Mouse (Mus musculus): ENCODE data around the gene Olfr57.
"Not testable (repeated sequence)": the region's sequence is repeated elsewhere in the genome, so short reads cannot be mapped to it uniquely, and the experiment has no call there.

Olfr57 gene

DNA sequence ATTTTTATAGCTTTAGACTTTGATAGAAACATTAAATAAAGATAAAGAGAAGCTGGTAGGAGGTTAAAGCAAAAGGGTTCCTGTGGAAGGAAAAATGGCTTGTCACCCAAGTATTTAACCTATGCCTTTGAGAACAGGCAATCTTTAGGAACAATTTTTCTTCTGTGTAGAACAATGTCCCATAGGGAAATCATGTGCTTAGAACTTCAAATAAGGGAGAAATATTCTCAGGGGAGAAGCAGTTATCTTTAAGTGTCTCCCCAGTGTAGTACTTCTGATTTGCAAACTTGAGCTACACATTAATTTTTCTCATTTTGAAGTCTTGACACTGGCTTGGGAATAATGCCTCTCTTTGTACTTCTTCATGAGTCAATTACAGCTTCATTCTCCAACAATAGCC, at the start of gene Olfr57:
TSS of gene Olfr57 (plus strand) at position 301 of the 400 bp plus-strand sequence.
- DNase-seq (ENCODE audit: low spot score), result no peak

DNA sequence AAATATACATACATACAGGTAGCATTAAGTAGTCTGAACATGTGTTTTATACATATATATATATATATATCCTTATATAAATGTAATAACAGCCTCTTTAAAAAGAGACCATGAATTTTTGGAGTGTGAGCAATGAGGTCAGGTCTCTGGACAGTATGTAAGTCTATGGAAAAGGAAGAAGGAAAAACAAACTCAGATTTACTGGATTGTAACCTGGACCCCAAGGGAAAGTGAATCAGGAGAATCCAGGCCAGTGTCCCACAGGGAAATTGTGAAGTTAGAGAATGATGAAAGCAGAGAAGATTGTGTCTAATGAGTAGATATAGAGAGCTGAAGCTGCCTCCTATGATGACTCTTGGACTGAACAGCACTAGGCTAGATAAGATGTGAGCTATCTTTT, 47.8 kb upstream of the Olfr57 start, which contains the start of gene Olfr1352:
TSS of gene Olfr1352 (plus strand) at position 301 of the 400 bp plus-strand sequence.
- no peak for DNase-seq (ENCODE audit: low spot score)

DNA sequence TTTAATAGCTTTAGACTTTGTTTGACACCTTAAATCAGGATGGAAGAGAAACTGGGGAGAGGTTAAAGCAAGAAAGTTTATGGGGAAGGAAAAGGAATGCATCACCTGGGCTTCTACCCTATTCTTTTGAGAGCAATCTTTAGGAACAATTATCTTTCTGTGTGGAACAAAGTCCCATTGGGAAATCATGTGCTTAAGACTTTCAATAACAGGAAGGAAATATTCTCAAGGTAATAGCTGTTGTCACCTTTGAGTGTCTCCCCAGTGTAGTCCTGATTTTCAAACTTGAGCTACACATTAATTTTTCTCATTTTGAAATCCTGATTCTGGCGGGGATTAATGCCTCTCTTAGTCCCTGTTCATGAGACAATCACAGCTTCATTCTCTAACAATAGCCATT, 16.4 kb upstream of the Olfr57 start, which contains the start of gene Olfr1351:
TSS of gene Olfr1351 (plus strand) at position 301 of the 400 bp plus-strand sequence.
- no peak for DNase-seq (ENCODE audit: low spot score)

DNA sequence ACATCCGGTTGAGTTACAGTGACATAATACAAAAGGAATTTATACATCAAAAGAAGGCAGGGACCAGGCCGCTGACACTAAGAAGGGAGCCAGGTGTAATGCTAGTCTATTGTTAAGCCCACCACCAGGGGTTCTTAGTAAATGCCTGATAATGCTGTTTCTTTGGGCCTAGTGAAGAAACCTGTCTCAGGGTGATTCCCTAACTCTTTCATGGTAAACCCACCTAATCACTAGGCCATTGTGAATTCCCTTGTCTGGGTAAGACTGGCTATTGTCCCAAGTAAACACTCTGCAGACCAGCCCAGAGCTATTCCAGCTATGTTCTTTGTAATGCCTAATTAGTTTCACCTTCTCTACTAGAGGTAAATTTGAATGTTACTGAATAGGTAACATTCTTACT, 13.9 kb downstream of the Olfr57 start:
- DNase-seq (ENCODE audit: low spot score), result not testable (repeated sequence)

DNA sequence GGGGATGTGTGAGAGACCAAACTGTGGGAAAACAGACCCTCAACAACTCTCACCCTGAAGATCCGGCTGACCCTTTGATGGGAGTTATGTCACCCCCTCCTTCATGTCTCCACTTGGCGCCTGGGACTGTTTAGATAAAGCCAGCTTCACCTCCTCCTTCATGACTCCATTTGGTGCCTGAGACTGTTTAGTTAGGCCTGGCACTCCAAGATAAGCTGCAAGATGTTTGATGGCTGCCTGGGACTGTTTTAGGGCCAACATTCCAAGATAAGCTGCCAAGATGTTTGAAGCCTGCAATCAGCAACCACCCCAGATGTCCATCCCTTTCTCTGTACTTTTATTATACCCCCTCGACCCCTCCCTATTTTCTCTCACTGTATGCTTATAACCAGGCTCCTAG, 28.8 kb downstream of the Olfr57 start:
- not testable (repeated sequence) for DNase-seq (ENCODE audit: low spot score)
